Mouse (Mus musculus) thymus, postnatal 14 days (tissue): ENCODE measurements at regions not wholly inside any gene's neighbourhood (a gene's known extent, or its start where the extent isn't known, plus 50 kb on each side); places are given as distances from the start of the nearest gene placed in this dataset.
"Not testable (repeated sequence)": the region's sequence is repeated elsewhere in the genome, so short reads cannot be mapped to it uniquely, and the experiment has no call there.

Experiments used
- DNase-seq: peaks from one replicate; pipeline ENCODE4 v3.0.0; 2021

GRCm38 (mm10) chr1:35879388-35880093, 188.7 kb upstream of the Hs6st1 start:
- no peak for DNase-seq

DNA sequence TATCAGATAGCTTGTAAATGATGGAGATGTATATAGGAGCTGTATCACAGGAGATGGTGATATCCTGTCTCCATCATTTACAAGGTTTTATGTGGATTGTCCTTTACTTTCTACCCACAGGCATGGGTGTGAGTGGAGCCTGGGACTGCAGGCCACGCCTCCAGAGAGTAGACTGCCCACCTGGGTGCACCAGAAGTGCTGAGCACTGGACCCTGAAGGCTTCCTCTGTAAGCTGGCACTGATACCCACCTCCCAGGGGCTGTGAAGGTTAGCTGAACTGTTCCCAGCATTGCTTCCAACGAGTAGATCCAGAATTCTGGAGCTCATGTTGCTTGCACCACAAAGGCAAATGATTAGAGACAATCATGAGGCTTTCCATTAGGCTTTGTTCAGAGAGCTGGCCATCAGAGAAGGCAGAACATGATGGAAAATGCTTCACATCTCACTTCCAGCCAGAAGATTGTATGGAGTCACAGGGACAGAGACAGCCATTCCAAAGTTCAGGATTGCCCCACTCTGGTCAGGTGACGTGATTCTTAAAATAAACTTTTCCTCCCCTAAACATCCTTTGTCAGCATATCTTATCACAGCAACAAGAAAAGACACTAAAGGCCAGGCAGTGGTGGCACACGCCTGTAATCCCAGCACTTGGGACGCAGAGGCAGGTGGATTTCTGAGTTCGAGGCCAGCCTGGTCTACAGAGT, 187.5 kb upstream of the Hs6st1 start:
- no peak for DNase-seq

DNA sequence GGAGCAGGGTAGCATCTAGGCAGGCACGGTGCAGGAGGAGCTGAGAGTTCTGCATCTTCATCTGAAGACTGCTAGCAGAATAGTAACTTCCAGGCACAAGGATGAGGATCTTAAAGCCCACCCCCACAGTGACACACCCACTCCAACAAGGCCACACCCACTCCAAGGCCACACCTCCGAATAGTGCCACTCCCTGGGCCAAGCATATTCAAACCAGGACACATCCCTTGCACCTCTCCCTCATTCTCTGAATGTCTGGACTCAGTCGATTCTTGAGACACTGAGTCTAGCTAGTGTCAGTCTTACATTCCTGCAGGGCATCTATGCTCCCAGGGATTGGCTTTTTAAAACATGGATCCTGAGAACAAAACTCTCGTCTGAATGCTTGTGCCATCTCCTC, 186.7 kb upstream of the Hs6st1 start:
- DNase-seq: no peak

DNA sequence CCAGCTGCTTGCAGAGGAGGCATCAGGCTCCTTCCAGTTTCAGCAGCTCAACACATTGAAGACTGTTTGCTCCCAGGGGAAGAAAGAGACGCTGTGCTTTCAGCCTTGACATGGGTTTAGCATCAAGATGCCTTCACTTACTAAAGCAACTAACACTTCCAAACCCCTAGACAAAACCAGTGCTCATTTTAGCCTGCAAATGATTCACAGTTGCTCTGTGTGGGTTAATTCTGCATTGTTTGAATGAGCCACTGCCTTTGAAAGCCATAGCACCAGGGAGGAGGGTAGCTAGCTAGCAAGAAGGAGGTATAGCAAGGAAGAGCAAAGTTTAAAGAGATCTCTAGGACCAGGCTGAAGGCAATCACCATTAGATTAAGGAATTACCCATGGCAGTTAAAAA, 186.1 kb upstream of the Hs6st1 start:
- no peak for DNase-seq

DNA sequence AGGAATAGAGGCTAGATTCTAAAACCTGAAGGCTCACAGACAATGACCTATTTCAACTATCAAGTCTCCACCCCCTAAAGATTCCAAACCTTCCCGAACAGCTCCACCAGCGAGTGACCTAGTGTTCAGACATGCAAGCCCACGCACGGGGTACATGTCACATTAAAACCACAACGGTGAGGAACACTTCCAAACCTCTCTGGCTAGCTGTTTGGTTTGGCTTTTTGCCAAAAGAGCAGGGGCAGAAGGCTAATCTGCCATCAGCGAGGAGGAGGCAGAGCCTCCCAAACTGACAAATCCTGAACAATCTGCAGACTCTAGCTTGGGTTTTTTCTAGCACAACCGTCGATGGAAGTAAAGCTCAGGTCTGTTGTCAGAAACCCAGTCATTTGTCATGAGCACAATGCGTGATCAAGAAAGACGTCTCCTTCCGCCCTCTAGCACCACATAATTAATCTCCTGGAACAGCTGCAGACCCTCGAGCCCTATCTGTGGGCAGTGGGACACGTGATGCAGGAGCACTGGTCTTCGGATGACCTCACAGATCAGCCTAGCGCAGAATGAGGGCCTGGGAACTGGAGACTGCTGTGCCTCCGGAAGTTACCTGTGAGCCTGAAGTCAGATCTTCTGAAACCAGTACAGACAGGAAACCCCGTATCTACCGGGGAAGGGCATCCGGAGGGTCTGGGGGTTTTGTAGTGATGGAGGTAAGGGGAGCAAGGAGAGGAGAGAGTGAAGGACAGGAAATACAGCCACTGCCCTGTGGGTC, 178.3 kb upstream of the Hs6st1 start:
- DNase-seq: peak; percentile 28

GRCm38 (mm10) chr1:35890500-35890900, 177.7 kb upstream of the Hs6st1 start:
- DNase-seq: no peak

DNA sequence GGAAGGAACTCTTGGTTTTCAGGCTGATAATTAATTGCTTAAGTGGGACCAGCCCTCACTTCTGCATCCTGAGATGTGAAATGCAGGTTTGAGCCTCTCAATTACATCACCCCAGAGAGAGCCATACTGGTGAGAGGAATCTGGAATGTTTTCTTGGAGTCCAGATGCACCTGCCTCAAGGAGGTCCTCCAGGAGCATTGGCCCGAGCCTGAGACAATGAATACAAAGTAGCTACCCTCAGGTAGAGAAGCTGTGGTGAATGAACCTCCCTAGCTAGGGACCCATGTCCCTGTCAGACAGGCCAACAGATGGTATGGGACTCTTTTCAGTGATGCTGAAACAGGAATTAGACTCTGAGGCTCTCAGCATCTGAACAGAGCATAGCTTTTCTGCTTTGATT, 168.7 kb upstream of the Hs6st1 start:
- DNase-seq: no peak

GRCm38 (mm10) chr1:35904001-35904547, 164.1 kb upstream of the Hs6st1 start:
- no peak for DNase-seq

- no peak for DNase-seq
Observed at GRCm38 (mm10) chr1:35913551-35913950, 154.6 kb upstream of the Hs6st1 start.

DNA sequence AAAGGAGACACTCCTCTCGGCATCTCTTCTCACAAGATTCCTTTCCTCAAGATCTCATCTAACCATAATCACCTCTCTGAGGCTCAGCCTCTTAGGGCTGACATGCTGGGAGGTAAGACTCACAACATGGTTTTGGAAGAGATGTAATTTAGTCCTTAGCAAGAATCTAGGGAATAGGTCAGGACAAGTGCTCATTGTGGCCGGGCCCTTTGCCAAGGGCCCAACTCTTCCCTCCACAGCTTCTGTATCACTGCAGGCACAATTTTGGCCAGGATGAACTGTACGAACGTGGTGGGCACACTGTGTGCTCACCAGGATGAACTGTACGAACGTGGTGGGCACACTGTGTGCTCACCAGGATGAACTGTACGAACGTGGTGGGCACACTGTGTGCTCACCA, 154.0 kb upstream of the Hs6st1 start:
- DNase-seq: not testable (repeated sequence)

GRCm38 (mm10) chr1:35915526-35915925, 152.7 kb upstream of the Hs6st1 start:
- no peak for DNase-seq

DNA sequence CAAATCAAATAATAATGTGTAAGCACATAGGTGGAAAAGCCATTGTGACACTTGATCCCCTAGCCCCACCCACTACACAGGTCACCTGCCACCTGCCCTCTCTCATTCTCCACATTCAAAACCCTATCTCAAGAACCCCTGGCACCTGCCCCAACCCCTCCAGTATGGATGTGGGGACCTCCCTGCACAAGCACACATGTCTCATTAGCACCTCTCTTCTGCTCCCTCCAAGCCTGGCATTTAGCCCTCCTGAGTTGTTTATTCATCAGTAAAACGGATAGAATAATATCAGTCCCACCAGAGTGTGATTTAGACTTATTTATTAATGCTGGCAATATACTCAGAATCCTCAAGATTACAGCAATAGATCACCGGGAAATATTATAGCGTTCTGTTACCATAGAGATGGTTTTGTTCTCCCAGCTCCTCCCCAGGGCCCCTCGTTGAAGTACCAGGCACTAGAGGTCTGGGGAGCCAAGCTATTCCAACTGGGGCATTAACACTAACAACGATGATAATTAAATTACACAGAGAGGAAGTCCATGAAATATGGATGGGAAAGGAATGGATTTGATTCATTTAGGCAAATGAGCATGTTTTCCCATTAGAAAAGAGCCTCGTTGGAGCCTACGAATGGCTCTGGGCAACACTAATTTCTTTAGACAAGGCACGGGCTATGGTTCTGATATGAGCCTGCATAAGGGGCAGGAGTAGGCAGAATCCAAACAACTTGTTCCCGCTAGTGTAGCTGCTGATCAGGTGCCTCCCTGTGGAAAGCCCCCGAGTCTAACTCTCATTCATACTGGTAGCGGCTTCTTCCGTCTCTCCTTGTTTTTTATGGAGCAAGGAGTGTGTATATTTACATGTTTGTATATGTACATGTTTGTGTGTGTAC, 148.1 kb upstream of the Hs6st1 start:
- no peak for DNase-seq

DNA sequence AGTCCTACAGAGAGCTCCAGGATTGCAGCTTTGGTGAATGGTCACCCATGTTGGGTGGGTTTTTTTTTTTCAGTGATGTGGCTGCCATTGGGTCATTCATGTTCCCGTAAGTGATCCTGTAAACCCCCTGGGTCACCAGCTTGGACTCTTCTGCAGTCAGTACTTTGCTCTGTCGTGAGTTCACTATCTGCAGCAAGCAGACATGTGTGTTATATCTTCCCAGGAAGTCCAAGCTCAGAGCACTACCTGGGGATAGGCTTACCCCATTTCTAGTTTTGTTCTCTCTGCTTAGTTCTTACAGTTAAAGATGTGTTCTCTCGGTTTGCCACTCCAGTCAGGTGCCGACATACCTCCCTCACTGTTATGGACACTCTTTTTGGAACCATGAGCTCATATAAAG, 143.4 kb upstream of the Hs6st1 start:
- no peak for DNase-seq

DNA sequence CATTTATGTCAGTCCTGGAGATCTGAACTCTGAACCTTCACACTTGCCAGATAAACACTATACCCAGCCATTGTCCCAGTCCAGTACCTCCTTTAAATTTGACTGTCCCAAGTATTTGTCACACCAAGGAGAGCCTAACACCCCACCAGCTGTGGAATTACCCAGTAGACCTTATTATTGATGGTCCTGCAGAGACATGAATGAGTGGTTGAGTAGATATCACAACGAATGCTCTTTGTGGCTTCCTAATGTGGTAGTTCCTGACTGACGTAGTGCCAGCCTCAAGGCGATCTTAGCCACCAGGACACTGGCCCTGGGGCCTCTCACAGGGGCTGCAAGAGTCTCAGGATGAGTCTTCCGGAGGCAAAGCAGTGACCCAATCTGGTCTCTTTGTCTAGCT, 142.9 kb upstream of the Hs6st1 start:
- DNase-seq: no peak

- no peak for DNase-seq
Observed at GRCm38 (mm10) chr1:35926191-35927048, 141.8 kb upstream of the Hs6st1 start.

- DNase-seq: no peak
Observed at GRCm38 (mm10) chr1:35927049-35927415, 141.2 kb upstream of the Hs6st1 start.

DNA sequence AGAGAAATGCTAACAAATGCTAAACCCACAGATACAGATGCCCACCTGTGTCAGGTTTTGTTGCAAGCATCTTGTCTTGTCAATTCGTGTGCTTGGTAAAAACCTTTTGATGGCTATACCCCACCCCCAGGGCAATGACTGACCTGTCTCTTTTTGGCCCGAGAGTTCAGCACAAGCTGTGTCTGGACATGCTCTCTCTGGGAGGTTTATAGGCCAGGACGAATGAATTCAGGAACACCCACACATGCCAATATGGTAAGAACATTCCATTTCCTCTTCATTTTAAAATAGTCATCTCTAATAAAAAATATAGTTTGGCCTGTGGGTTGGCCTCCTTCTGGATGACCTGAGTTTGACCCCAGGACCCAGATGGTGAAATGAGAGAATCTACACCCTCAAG, 137.8 kb upstream of the Hs6st1 start:
- DNase-seq: no peak

DNA sequence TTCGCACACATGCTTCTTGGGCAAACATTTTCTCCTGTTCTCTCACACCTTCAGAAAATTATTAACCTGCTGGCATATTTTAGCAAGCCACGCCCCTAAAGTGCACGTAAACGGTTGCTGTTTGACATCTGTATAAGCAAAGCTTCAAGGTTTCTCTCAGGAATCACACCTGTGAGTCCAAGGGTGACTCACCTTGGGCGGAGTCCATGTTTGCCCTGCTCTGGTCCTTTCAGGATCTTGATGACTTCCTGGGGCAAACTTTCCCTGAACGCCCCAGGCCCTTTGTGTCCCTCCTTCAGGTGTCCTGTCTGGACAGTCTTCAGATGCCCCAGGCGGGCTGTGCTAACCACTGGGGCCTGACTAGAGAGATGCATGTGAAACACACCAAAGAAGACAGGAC, 137.1 kb upstream of the Hs6st1 start:
- no peak for DNase-seq

DNA sequence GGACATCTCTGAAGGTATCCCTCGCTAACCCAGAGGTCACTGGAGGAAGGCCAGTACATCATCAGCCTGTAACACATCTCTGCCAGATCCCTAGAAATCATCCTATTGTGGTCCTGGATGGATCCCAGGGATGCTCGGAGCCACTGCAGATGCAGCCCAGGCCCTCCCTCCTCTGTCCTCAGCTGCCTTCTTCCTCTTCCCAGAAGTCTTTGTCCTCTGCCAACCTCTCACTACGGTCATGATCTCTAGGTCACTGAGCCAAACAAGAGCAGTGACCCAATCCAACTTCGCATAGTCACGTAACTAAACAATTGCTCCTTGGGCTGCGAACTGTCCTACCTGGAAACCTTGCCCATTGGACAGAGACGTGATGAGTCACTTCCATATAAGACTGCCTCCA, 134.7 kb upstream of the Hs6st1 start:
- no peak for DNase-seq

DNA sequence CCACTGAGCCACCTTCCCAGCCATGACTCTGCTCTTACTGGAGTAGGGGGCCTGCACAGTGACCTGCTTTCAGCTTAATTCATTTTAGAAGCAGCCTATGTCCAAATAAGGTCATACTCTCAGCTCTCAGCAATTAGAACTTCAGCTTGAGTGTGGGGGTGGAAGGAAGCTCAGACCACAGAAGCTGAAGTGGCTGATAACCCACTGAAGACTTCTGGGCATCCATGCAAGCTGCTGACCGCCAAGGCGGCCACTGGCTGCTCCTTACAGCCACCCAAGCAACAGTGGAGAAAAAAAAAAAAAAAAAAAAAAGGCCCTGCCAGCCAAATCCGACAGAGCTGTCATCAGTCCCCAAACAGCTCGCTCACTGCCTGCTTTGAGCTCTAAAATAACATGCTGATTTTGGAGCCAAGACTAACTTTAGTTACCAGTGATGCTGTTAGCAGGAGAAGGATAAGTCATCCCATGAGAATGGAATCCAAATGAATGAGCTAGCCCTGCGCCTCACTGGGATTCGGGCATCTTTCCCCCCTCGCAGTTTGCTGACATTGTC, 133.0 kb upstream of the Hs6st1 start:
- DNase-seq: no peak

DNA sequence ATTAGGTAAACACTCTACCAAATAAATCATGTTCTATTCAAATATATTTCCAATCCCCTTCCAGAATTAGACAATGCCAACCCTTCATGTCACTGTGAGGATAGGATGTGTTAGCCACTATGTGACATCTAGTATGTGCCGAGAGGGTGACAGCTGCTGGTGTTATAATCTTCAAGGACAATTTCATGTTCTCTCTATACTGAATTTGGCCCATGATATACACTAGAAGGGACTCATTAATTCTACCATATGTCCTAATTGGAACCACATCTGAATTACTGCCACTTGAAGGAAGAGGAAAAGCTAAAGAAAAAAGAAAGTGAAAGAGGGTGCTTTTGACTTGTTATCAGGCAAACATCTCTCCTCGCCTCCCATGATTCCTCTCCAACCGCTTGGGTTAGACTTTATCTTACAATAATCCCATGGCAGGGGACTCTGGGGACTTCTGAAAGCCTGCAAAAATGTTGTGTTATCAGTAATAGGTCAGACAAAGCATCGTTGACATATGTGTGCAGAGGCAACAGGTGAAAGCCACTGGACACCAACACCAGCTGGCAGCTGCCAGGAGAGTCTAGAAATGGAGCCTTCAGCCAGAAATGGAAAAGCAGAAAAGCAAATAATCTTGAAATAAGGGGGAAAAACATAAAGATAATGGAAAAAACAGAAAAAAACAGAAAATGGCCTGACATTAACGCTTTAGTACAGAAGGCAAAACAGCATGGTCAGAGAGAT, 131.7 kb upstream of the Hs6st1 start:
- no peak for DNase-seq
